Mouse (Mus musculus) lung, embryonic 16.5 days (tissue): ENCODE measurements at regions not wholly inside any gene's neighbourhood (a gene's known extent, or its start where the extent isn't known, plus 50 kb on each side); places are given as distances from the start of the nearest gene placed in this dataset.
A peak's percentile ranks its signal among the peaks of the same experiment; 100 is the strongest.

ENCODE experiments used
- ATAC-seq: fragments of 200-750 bp; cut with Nextera tagmentation; 2 replicates; pipeline ENCODE4 v1.8.0; 2017; ENCODE audit warnings: low read depth, mild to moderate bottlenecking, moderate library complexity
- H3K27ac ChIP-seq: fragments of 300-500 bp; sonication (generic); 2 replicates; pipeline ENCODE4 v1.5.1; 2014; ENCODE audit warnings: mild to moderate bottlenecking, control low read depth, low read length
- H3K27me3 ChIP-seq: fragments of 300-500 bp; sonication (generic); 2 replicates; pipeline ENCODE4 v1.6.1; 2014; ENCODE audit warnings: low read depth, low read length, mixed read lengths; ENCODE audit not compliant: control insufficient read depth, insufficient read depth
- H3K36me3 ChIP-seq: fragments of 300-500 bp; sonication (generic); 2 replicates; pipeline ENCODE4 v1.6.1; 2014; ENCODE audit warnings: low read length; ENCODE audit not compliant: control insufficient read depth, insufficient read depth
- H3K4me1 ChIP-seq: fragments of 300-500 bp; sonication (generic); replicated peaks from 2 replicates; pipeline ENCODE4 v1.6.1; 2014; ENCODE audit warnings: low read length, mixed read lengths; ENCODE audit not compliant: control insufficient read depth, insufficient read depth
- H3K4me2 ChIP-seq: fragments of 300-500 bp; sonication (generic); 2 replicates; pipeline ENCODE4 v1.6.1; 2014; ENCODE audit warnings: low read depth, low read length, control low read depth
- H3K4me3 ChIP-seq: fragments of 300-500 bp; sonication (generic); 2 replicates; pipeline ENCODE4 v1.5.1; 2014; ENCODE audit warnings: mild to moderate bottlenecking, low read length, control low read depth
- H3K9ac ChIP-seq: fragments of 300-500 bp; sonication (generic); 2 replicates; pipeline ENCODE4 v1.6.1; 2014; ENCODE audit warnings: low read length, control low read depth
- H3K9me3 ChIP-seq: fragments of 300-500 bp; sonication (generic); 2 replicates; pipeline ENCODE4 v1.6.1; 2016; ENCODE audit warnings: low read length; ENCODE audit not compliant: control insufficient read depth
- WGBS: fragments of 180-500 bp; shearing (Covaris S2); extraction: QIAGEN DNeasy Blood & Tissue Kit; methylation state at CpG from one replicate; pipeline ENCODE4 v1.1.7; 2014; 5-methylcytosine and 5-hydroxymethylcytosine counted together

- no peak for ATAC-seq
- H3K4me1 ChIP-seq: peaks cover 5% of the 10 kb centered on the region; the same call in 1 of the 2 replicates
- H3K9me3 ChIP-seq: 0 out of 2 replicates have a peak, but pooled peaks cover 2% of the 10 kb centered on the region
- no peak overlapping the region for H3K9ac ChIP-seq
- no peak overlapping the region for H3K4me3 ChIP-seq
- no peaks in the 10 kb centered on the region for H3K36me3 ChIP-seq
- WGBS: 51% methylated on average over 2 of the region's 2 CpGs
- H3K27ac ChIP-seq: no peak overlapping the region
- H3K27me3 ChIP-seq: no peaks in the 10 kb centered on the region
- no peak overlapping the region for H3K4me2 ChIP-seq
Observed at GRCm38 (mm10) chr3:35142683-35143082, 492.5 kb downstream of the Sox2 start.

DNA sequence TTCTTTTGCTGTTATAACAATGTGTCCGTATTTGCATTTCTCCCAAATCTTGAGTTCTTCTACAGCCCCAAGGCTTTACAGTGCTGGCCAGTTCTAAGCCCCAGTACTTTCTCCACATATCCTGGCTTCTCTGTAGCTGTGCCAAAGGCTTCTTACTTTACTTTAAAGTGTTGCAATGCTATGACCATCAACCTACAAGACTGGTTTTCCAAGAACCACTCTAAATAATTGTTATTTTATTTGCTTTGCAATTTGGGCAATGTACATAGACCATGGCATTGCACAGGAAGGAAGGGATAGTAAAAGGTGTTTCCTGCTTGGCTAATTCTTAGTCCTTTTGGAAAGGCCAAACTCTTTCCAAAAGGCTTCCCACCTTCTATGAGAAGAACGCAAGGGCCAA is 495.4 kb downstream of the Sox2 start:
- 84% methylated on average over 2 of the region's 2 CpGs for WGBS
- Histone ChIP-seq H3K27me3 (no peaks in the 10 kb centered on the region), H3K4me2 (no peak overlapping the region), H3K4me1 (peaks cover 10% of the 10 kb centered on the region), H3K9me3 (0 out of 2 replicates have a peak, but pooled peaks cover 2% of the 10 kb centered on the region), H3K4me3 (no peak overlapping the region), H3K9ac (no peak overlapping the region), H3K27ac (no peak overlapping the region), H3K36me3 (no peaks in the 10 kb centered on the region)
- ATAC-seq: peak; percentile 29; the same call in 1 of the 2 replicates

DNA sequence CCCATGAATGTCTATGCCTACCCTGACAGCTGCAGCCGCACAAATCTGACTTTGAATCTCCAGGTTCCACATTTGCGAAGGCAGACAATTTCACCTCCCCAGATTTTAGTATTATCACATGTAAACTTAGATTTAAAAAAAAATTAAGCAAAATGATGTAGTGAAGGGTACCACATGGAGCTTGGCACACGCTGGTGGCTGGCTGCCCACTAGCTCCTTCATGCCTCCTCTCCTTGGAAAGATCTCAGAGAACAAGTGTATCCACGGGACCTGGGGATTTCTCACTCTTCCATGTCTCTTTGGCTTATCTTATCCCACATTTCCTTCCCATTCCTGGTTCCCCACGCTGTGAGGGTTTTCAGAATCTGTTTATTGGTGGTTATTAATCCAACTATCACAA is 496.5 kb downstream of the Sox2 start:
- no peaks in the 10 kb centered on the region for H3K27me3 ChIP-seq
- ATAC-seq: no peak
- no peaks in the 10 kb centered on the region for H3K36me3 ChIP-seq
- 0 out of 2 replicates have a peak, but pooled peaks cover 2% of the 10 kb centered on the region for H3K9me3 ChIP-seq
- peaks cover 10% of the 10 kb centered on the region for H3K4me1 ChIP-seq
- no peak overlapping the region for H3K4me2 ChIP-seq
- WGBS: 80% methylated on average over 5 of the region's 5 CpGs
- H3K27ac ChIP-seq: no peak overlapping the region
- H3K4me3 ChIP-seq: no peak overlapping the region
- H3K9ac ChIP-seq: no peak overlapping the region

DNA sequence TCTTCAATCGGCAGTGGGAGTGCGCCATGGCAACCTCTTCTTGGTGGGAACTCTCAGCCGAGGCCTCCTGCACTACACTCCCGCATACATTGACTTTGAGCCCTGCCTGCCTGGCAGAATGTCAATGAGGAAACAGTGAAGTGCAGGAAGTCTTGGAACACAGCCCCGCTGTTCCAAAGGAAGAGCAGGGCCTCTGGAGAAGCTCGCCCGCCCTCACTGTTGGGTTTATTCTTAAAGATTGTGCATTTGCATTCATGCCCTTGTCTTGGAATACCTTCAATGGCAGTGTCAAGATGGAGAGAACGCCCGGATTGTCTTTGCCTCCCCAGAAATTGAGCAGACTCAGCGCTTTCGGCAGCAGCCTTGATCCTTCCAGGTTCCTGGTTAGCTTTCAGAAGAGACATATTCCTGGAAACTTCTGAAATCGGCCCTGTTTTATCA is 499.1 kb downstream of the Sox2 start:
- 29% methylated on average over 12 of the region's 12 CpGs for WGBS
- Histone ChIP-seq H3K27ac (peak overlapping the region; percentile 53; the same call in 1 of the 2 replicates), H3K4me3 (no peak overlapping the region), H3K27me3 (no peaks in the 10 kb centered on the region), H3K4me2 (0 out of 2 replicates have a peak overlapping the region, but pooled peaks have one; percentile 15), H3K4me1 (peaks cover 8% of the 10 kb centered on the region), H3K9me3 (0 out of 2 replicates have a peak, but pooled peaks cover 2% of the 10 kb centered on the region), H3K36me3 (no peaks in the 10 kb centered on the region), H3K9ac (no peak overlapping the region)
- ATAC-seq: peak; percentile 75

DNA sequence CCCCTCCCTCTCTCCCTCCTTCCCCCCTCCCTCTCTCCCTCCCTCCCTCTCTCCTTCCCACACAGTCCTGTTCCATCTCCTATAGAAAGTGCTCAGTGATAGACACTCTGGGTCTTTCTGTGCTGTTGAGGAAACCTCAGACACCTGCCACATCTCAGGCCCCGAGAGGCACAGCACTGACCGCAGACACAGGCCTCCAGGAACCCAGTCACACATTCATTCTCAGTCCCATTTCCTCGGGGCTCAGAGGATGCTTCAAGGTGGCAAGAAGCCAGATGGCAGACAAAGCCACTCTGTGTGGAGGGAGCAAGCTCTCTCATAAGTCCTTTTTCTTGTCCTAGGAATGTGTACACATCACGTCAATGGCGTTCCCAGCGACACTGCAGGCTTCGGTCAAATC is 502.0 kb downstream of the Sox2 start:
- no peaks in the 10 kb centered on the region for H3K27me3 ChIP-seq
- H3K9me3 ChIP-seq: no peaks in the 10 kb centered on the region
- H3K4me3 ChIP-seq: no peak overlapping the region
- H3K4me1 ChIP-seq: peaks cover 8% of the 10 kb centered on the region
- whole genome bisulfite sequencing: 51% methylated on average over 7 of the region's 7 CpGs
- peak; percentile 55 for ATAC-seq
- H3K27ac ChIP-seq: no peak overlapping the region
- no peaks in the 10 kb centered on the region for H3K36me3 ChIP-seq
- H3K9ac ChIP-seq: no peak overlapping the region
- no peak overlapping the region for H3K4me2 ChIP-seq

- H3K9me3 ChIP-seq: no peaks in the 10 kb centered on the region
- peaks cover 6% of the 10 kb centered on the region for H3K4me1 ChIP-seq
- no peak overlapping the region for H3K4me3 ChIP-seq
- H3K9ac ChIP-seq: no peak overlapping the region
- no peak overlapping the region for H3K4me2 ChIP-seq
- no peak overlapping the region for H3K27ac ChIP-seq
- no peaks in the 10 kb centered on the region for H3K36me3 ChIP-seq
- ATAC-seq: no peak
- WGBS: 33% methylated on average over 6 of the region's 6 CpGs
- H3K27me3 ChIP-seq: no peaks in the 10 kb centered on the region
Observed at GRCm38 (mm10) chr3:35154266-35154665, 504.1 kb downstream of the Sox2 start.

GRCm38 (mm10) chr3:35168676-35169075 is 518.5 kb downstream of the Sox2 start:
- Histone ChIP-seq H3K27me3 (no peaks in the 10 kb centered on the region), H3K4me1 (no peaks in the 10 kb centered on the region), H3K4me2 (no peak overlapping the region), H3K9ac (no peak overlapping the region), H3K27ac (no peak overlapping the region), H3K4me3 (no peak overlapping the region), H3K9me3 (no peaks in the 10 kb centered on the region), H3K36me3 (no peaks in the 10 kb centered on the region)
- 85% methylated on average over 1 of the region's 1 CpGs for WGBS
- no peak for ATAC-seq

DNA sequence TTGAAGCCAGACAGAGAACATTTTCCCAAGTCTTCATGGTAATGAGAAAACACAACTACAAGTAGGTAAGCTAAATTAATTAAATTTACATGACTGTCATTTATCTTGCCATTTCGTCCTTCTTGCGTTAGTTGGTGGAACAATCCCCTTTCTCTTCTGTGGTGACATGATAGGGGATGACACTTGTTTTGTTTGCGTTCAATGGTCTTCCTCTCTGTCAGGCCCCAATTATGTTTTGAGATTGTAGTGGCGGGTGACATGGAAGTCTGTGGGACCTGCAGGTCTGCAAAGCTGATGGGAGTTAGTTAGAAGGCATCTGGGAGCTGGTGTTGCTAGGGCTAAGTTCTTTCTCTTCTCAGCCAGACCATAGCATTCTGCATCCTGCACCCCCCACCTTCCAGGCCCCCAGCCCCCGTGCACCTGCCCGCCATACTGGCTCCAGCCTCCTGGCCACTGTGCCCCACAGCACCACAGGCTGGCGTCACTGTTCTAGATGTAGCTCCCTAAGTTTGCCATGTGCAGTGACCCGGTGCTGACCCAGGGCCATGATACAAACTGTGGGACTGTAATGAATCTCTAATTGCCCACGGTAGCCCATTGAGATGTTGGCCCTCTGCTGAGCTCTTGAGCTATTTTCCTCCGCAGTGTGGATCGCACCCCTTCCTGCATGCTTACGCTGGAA is 528.7 kb downstream of the Sox2 start:
- H3K4me1 ChIP-seq: no peaks in the 10 kb centered on the region
- 87% methylated on average over 12 of the region's 12 CpGs for WGBS
- H3K9ac ChIP-seq: no peak overlapping the region
- no peak overlapping the region for H3K27ac ChIP-seq
- no peak overlapping the region for H3K4me2 ChIP-seq
- H3K4me3 ChIP-seq: no peak overlapping the region
- ATAC-seq: no peak
- H3K36me3 ChIP-seq: no peaks in the 10 kb centered on the region
- H3K27me3 ChIP-seq: no peaks in the 10 kb centered on the region
- no peaks in the 10 kb centered on the region for H3K9me3 ChIP-seq

- Histone ChIP-seq H3K9ac (no peak overlapping the region), H3K27me3 (no peaks in the 10 kb centered on the region), H3K36me3 (no peaks in the 10 kb centered on the region), H3K27ac (no peak overlapping the region), H3K4me2 (no peak overlapping the region), H3K4me3 (no peak overlapping the region), H3K9me3 (no peaks in the 10 kb centered on the region), H3K4me1 (0 out of 2 replicates have a peak, but pooled peaks cover 2% of the 10 kb centered on the region)
- 91% methylated on average over 5 of the region's 5 CpGs for WGBS
- ATAC-seq: no peak
Observed at GRCm38 (mm10) chr3:35208526-35208925, 545.4 kb upstream of the Atp11b start.
